Mouse (Mus musculus) stomach, embryonic 15.5 days (tissue): Measurements from ENCODE around the gene S100a16. TPM values are rescaled to one million over a fixed set of nuclear protein-coding genes. Genes with fewer than 3 reads are reported as not detected.

Source experiments
- ATAC-seq: fragments of 200-750 bp; cut with Nextera tagmentation; 2 replicates; pipeline ENCODE4 v1.8.0; 2017; ENCODE audit warnings: low read depth, moderate number of reproducible peaks, moderate TSS enrichment; ENCODE audit not compliant: insufficient read depth, low FRiP score
- H3K27ac ChIP-seq: fragments of 300-500 bp; sonication (generic); 2 replicates; pipeline ENCODE4 v1.5.1; 2015; ENCODE audit warnings: mild to moderate bottlenecking, inconsistent platforms
- H3K27me3 ChIP-seq: fragments of 300-500 bp; sonication (generic); replicated peaks from 2 replicates; pipeline ENCODE4 v1.6.1; 2015; ENCODE audit warnings: inconsistent platforms
- H3K36me3 ChIP-seq: fragments of 300-500 bp; sonication (generic); 2 replicates; pipeline ENCODE4 v1.6.1; 2015; ENCODE audit warnings: inconsistent platforms
- H3K4me1 ChIP-seq: fragments of 300-500 bp; sonication (generic); 2 replicates; pipeline ENCODE4 v1.6.1; 2015; ENCODE audit warnings: inconsistent platforms
- H3K4me2 ChIP-seq: fragments of 300-500 bp; sonication (generic); 2 replicates; pipeline ENCODE4 v1.6.1; 2015; ENCODE audit warnings: mild to moderate bottlenecking, inconsistent platforms
- H3K4me3 ChIP-seq: fragments of 300-500 bp; sonication (generic); replicated peaks from 2 replicates; pipeline ENCODE4 v1.5.1; 2015; ENCODE audit warnings: inconsistent platforms
- H3K9ac ChIP-seq: fragments of 300-500 bp; sonication (generic); 2 replicates; pipeline ENCODE4 v1.6.1; 2015; ENCODE audit warnings: inconsistent platforms
- H3K9me3 ChIP-seq: fragments of 300-500 bp; sonication (generic); 2 replicates; pipeline ENCODE4 v1.6.1; 2016; ENCODE audit warnings: inconsistent platforms
- WGBS: fragments of 180-500 bp; shearing (Covaris S2); methylation state at CpG from one replicate; pipeline ENCODE4 v1.1.7; 2015; 5-methylcytosine and 5-hydroxymethylcytosine counted together
- polyA plus RNA-seq: library from polyadenylated mRNA; unstranded; fragments of >200 nt; fragmentation: Nextera tagmentation; extraction: Ambion mirVana; gene quantifications from 2 replicates; pipeline ENCODE4 v1.2.1, GENCODE M21; 2015

The S100a16 gene
- polyA plus RNA-seq, 1 experiment from 2014 or later: 274 TPM

GRCm38 (mm10) chr3:90508950-90509746 is 27.9 kb upstream of the S100a16 start, which contains the start of gene Chtop:
Gene Chtop (minus strand): TSS chr3:90509498.
- Histone ChIP-seq H3K9me3 (no peaks in the 10 kb centered on the region), H3K27me3 (no peaks in the 10 kb centered on the region), H3K4me3 (peak within 1 kb of the TSS; percentile 96), H3K9ac (peak within 1 kb of the TSS; percentile 99), H3K4me1 (peaks cover 12% of the 10 kb centered on the region; the same call in 1 of the 2 replicates), H3K36me3 (peaks cover 11% of the 10 kb centered on the region; the same call in 1 of the 2 replicates), H3K4me2 (peak within 1 kb of the TSS; percentile 58), H3K27ac (peak within 1 kb of the TSS; percentile 96)
- peak; percentile 92 for ATAC-seq
- under 1% methylated on average over 66 of the region's 66 CpGs for WGBS

- peaks cover 11% of the 10 kb centered on the region; the same call in 1 of the 2 replicates for H3K36me3 ChIP-seq
- 26% methylated on average over 2 of the region's 2 CpGs for WGBS
- H3K9me3 ChIP-seq: no peaks in the 10 kb centered on the region
- H3K4me2 ChIP-seq: peak overlapping the region; percentile 55
- H3K9ac ChIP-seq: no peak overlapping the region
- no peaks in the 10 kb centered on the region for H3K27me3 ChIP-seq
- H3K4me3 ChIP-seq: peak overlapping the region; percentile 96
- H3K4me1 ChIP-seq: peaks cover 15% of the 10 kb centered on the region
- peak overlapping the region; percentile 62 for H3K27ac ChIP-seq
- no peak for ATAC-seq
Measured at GRCm38 (mm10) chr3:90509747-90510123, 27.3 kb upstream of the S100a16 start.

- Histone ChIP-seq H3K4me2 (no peak overlapping the region), H3K36me3 (no peaks in the 10 kb centered on the region), H3K9me3 (no peaks in the 10 kb centered on the region), H3K4me3 (no peak overlapping the region), H3K4me1 (peaks cover 23% of the 10 kb centered on the region), H3K27ac (no peak overlapping the region), H3K27me3 (no peaks in the 10 kb centered on the region), H3K9ac (no peak overlapping the region)
- WGBS: 81% methylated on average over 5 of the region's 5 CpGs
- no peak for ATAC-seq
Measured at GRCm38 (mm10) chr3:90512276-90512675, 24.8 kb upstream of the S100a16 start.

- Histone ChIP-seq H3K4me1 (peaks cover 21% of the 10 kb centered on the region), H3K9me3 (no peaks in the 10 kb centered on the region), H3K9ac (no peak overlapping the region), H3K36me3 (no peaks in the 10 kb centered on the region), H3K27ac (no peak overlapping the region), H3K27me3 (no peaks in the 10 kb centered on the region), H3K4me3 (no peak overlapping the region), H3K4me2 (peak overlapping the region; percentile 92; the same call in 1 of the 2 replicates)
- WGBS: 70% methylated on average over 9 of the region's 9 CpGs
- no peak for ATAC-seq
Measured at GRCm38 (mm10) chr3:90512948-90513642, 24.0 kb upstream of the S100a16 start.

- Histone ChIP-seq H3K9ac (peak within 1 kb of the TSS; percentile 32), H3K36me3 (no peaks in the 10 kb centered on the region), H3K4me1 (peaks cover 20% of the 10 kb centered on the region), H3K4me3 (peak within 1 kb of the TSS; percentile 46), H3K4me2 (peak within 1 kb of the TSS; percentile 92), H3K27ac (peak within 1 kb of the TSS; percentile 57), H3K9me3 (no peaks in the 10 kb centered on the region), H3K27me3 (no peaks in the 10 kb centered on the region)
- WGBS: 4% methylated on average over 24 of the region's 25 CpGs
- ATAC-seq: peak; percentile 56
Measured at GRCm38 (mm10) chr3:90513796-90514590, 23.1 kb upstream of the S100a16 start, which contains the start of the genes S100a1 and S100a13. Gene S100a1 (minus strand): TSS chr3:90514392. Gene S100a13 (plus strand): TSS chr3:90514435.

- Histone ChIP-seq H3K4me2 (peak overlapping the region; percentile 92), H3K9me3 (no peaks in the 10 kb centered on the region), H3K36me3 (no peaks in the 10 kb centered on the region), H3K27me3 (no peaks in the 10 kb centered on the region), H3K27ac (peak overlapping the region; percentile 57), H3K4me3 (peak overlapping the region; percentile 46), H3K4me1 (peaks cover 20% of the 10 kb centered on the region), H3K9ac (peak overlapping the region; percentile 13)
- peak; percentile 80 for ATAC-seq
- 0% methylated on average over 10 of the region's 10 CpGs for whole genome bisulfite sequencing
Measured at GRCm38 (mm10) chr3:90514691-90515090, 22.4 kb upstream of the S100a16 start.

GRCm38 (mm10) chr3:90515242-90515641 is 21.8 kb upstream of the S100a16 start:
- WGBS: 30% methylated on average over 1 of the region's 1 CpGs
- H3K4me3 ChIP-seq: peak overlapping the region; percentile 46
- H3K27ac ChIP-seq: 0 out of 2 replicates have a peak overlapping the region, but pooled peaks have one; percentile 55
- no peaks in the 10 kb centered on the region for H3K27me3 ChIP-seq
- H3K36me3 ChIP-seq: no peaks in the 10 kb centered on the region
- peak overlapping the region; percentile 92 for H3K4me2 ChIP-seq
- H3K4me1 ChIP-seq: peaks cover 20% of the 10 kb centered on the region
- peak overlapping the region; percentile 13; the same call in 1 of the 2 replicates for H3K9ac ChIP-seq
- 0 out of 2 replicates have a peak, but pooled peaks have one; percentile 23 for ATAC-seq
- no peaks in the 10 kb centered on the region for H3K9me3 ChIP-seq

GRCm38 (mm10) chr3:90515789-90516188 is 21.3 kb upstream of the S100a16 start:
- Histone ChIP-seq H3K9me3 (no peaks in the 10 kb centered on the region), H3K4me1 (peaks cover 20% of the 10 kb centered on the region), H3K27ac (no peak overlapping the region), H3K4me3 (no peak overlapping the region; the same call in 1 of the 2 replicates), H3K36me3 (no peaks in the 10 kb centered on the region), H3K27me3 (no peaks in the 10 kb centered on the region), H3K9ac (no peak overlapping the region), H3K4me2 (peak overlapping the region; percentile 92; the same call in 1 of the 2 replicates)
- 91% methylated on average over 4 of the region's 4 CpGs for whole genome bisulfite sequencing
- ATAC-seq: no peak

GRCm38 (mm10) chr3:90517711-90518110 is 19.3 kb upstream of the S100a16 start:
- no peak for ATAC-seq
- WGBS: 83% methylated on average over 4 of the region's 4 CpGs
- no peaks in the 10 kb centered on the region for H3K36me3 ChIP-seq

GRCm38 (mm10) chr3:90525421-90525820 is 11.6 kb upstream of the S100a16 start:
- no peak overlapping the region for H3K4me3 ChIP-seq
- H3K9ac ChIP-seq: no peak overlapping the region
- H3K27me3 ChIP-seq: no peaks in the 10 kb centered on the region
- no peaks in the 10 kb centered on the region for H3K9me3 ChIP-seq
- 69% methylated on average over 4 of the region's 4 CpGs for WGBS
- H3K4me2 ChIP-seq: no peak overlapping the region
- no peaks in the 10 kb centered on the region for H3K36me3 ChIP-seq
- no peak for ATAC-seq
- H3K4me1 ChIP-seq: 0 out of 2 replicates have a peak, but pooled peaks cover 3% of the 10 kb centered on the region
- H3K27ac ChIP-seq: peak overlapping the region; percentile 45

More at GRCm38 (mm10) chr3:90517711-90518110, 19.3 kb upstream of the S100a16 start:
- H3K9me3 ChIP-seq: no peaks in the 10 kb centered on the region
- no peak overlapping the region for H3K9ac ChIP-seq
- H3K4me1 ChIP-seq: peaks cover 20% of the 10 kb centered on the region
- no peak overlapping the region for H3K4me3 ChIP-seq
- H3K4me2 ChIP-seq: no peak overlapping the region
- H3K27ac ChIP-seq: no peak overlapping the region
- no peaks in the 10 kb centered on the region for H3K27me3 ChIP-seq

- H3K4me1 ChIP-seq: 0 out of 2 replicates have a peak, but pooled peaks cover 3% of the 10 kb centered on the region
- no peak overlapping the region for H3K4me3 ChIP-seq
- H3K36me3 ChIP-seq: no peaks in the 10 kb centered on the region
- H3K27ac ChIP-seq: peak overlapping the region; percentile 45
- no peaks in the 10 kb centered on the region for H3K9me3 ChIP-seq
- H3K4me2 ChIP-seq: no peak overlapping the region
- WGBS: 58% methylated on average over 2 of the region's 2 CpGs
- H3K27me3 ChIP-seq: no peaks in the 10 kb centered on the region
- H3K9ac ChIP-seq: no peak overlapping the region
- no peak for ATAC-seq
Measured at GRCm38 (mm10) chr3:90526076-90526475, 11.0 kb upstream of the S100a16 start.
